Mouse (Mus musculus) mouse embryonic stem cell (cell line): ENCODE results near the gene Carmil1.

Experiments
- in situ Hi-C, 2 experiments: fragments of 300-500 bp; cut with MboI; formaldehyde crosslinking; loops; 1 replicate in 1 of 2; 3 replicates in 1 of 2; pipeline ENCODE4 v1.14.3; 2019 to 2020; ENCODE audit warnings: low sequenced_read_pairs in 2 of 2, low pct_unique_long_range_greater_than_20kb in 1 of 2, mixed read lengths in 1 of 2; ENCODE audit not compliant: unreplicated experiment in 1 of 2

Gene Carmil1

DNA sequence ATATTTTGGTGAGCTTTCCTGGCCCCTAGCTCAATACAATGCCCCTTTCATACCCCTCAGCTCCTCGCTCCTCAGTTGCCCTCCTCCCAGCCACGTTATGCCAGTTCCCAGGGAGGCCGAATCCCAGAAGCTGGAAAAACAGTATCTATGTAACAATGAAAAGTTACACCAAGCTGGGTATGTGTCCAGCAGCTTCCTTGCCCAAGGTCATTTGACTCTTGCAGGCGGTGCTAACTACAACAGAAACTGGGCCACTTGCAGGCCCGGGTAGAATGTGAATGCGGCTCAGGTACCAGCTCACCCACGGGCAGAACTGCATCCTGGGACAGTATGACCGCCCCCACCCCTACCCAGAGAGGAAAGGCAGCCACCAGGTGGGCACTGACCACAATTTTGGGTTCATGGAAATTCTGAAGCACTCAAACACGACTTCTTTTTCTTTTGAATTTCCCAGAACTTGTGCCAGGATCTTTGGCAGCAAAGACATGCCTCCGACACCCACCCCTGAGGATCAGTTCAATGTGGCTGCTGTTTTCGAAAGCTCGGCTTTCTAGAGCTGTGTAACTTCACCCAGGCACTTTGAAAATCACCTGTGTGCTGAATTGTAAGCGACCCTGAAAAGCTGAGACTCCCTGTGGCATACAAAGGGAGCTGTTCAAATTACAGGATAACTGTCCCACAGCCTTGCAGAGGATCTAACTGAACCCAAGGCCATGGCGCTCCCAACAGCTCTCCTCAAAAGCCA lies 12.1 kb downstream of the Carmil1 start:
- in situ Hi-C loops = no loop called here

DNA sequence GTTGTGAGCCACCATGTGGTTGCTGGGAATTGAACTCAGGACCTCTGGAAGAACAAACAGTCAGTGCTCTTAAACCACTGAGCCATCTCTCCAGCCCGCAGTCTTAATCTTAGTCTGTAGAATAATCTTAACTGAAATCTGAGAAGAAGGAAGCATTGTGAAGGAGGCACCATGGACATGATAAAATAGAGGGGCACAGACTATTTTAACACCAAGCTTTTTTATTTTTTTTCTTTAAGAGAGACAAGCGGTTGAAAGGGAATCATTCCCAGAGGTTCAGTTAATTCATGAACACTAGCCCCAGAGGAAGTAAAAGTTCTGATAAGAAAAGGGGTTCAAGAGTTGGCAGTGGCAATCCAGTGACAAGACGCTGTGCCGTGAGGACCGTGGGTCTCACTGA lies 15.8 kb downstream of the Carmil1 start:
- in situ Hi-C loops = no loop called here

DNA sequence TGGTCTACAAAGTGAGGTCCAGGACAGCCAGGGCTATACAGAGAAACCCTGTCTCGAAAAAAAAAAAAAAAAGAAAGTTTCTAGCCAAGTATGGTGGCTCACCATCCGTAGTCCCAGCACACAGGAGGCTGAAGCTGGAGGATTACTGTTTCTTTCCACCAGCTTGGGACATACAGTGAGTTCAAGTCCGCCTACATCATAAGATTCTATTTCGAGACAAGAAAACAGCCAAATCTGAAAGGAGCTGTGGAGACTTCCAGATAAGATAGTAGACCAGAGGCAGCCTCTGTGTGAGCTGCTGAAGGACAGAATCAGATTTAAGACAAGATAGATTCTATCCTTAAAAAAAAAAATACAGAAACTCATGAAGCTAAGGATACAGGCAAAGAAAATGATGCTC lies 17.0 kb downstream of the Carmil1 start:
- in situ Hi-C loops = no loop called here

GRCm38 (mm10) chr13:24260751-24261591 lies 19.6 kb downstream of the Carmil1 start:
- in situ Hi-C loops = no loop called here

GRCm38 (mm10) chr13:24257809-24258208 lies 22.8 kb downstream of the Carmil1 start:
- in situ Hi-C loops = no loop called here

- in situ Hi-C loops = no loop called here
These were observed 26.6 kb downstream of the Carmil1 start for GRCm38 (mm10) chr13:24253989-24254388.

DNA sequence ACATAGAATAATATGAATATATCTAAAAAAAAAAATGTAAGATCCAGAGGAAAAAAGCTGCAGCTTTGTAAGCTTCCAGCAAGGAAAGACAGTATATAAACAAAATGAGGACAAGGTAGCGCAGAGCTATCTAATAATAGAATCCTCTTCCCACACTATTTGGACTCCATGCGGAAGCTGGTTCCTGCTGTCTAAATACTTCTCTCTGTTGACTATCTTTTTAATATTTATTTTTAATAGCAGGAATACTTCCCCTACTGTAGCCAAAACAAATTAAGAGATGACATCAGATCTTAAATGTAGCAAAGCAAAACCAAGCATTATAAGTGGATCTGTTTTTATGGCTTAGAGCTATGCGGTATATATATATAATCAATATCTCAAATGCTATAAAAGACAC lies 27.0 kb downstream of the Carmil1 start:
- in situ Hi-C loops = no loop called here

GRCm38 (mm10) chr13:24251236-24251635 lies 29.4 kb downstream of the Carmil1 start:
- in situ Hi-C loops = no loop called here

DNA sequence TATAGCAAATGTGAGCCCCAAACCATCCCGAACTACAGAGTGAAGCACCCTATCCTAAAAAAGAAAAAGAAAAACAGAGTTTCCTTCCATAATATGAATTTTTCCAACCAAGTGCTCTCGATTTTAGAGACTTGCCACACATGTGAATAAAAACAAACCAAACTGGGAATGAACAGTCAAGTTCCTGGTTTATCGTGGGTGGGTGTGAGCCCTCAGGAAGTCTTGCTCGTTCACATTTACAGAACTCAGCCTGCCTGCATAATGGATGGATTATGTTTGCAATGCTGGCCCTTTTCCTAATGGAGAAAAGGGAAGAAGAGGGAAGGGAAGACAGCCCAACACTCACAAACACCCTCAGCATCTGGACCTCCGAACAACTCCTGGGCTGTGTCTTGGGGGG lies 32.7 kb downstream of the Carmil1 start:
- in situ Hi-C loops = no loop called here

DNA sequence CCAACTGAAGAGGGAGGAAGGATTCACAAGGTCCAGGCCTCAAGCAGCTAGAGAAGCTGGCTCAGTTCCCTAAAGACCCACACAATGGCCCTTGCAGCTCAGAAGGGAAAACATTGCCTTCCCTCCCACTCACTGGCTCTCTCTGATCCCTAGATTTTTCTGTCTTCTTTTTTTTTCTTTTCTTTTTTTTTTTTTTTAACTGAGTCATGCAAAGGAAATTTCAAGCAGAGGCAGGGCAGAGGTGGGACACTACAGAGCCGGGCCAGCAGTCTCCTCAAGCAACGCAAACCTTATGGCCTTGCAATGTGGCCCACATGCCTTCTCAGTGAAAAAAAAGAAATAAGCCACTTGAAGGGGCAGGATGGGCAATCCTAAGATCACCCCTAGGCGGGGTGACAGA lies 33.2 kb downstream of the Carmil1 start:
- in situ Hi-C loops = no loop called here

DNA sequence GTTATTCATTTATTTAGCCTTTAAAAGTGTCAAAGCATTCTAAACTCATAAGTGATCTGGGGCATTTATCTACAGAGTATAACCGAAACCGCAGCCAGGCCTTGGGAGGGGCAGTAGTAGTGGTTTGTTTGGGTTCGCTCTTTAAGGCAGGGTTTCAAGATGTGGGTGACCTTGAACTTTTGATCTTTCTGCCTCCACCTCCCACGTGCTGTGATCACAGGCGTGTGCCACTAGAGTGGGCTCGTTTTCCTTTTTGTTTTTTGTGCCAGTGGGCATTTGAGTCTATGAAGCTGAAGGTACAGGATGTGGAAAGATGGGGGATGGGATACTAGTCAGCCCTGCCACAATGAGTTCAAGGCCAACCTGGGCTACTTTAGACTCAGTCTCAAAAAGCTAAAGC lies 34.3 kb downstream of the Carmil1 start:
- in situ Hi-C loops = no loop called here

- in situ Hi-C loops = no loop called here
These were observed 36.0 kb downstream of the Carmil1 start for GRCm38 (mm10) chr13:24244613-24245012.

GRCm38 (mm10) chr13:24243964-24244363 lies 36.6 kb downstream of the Carmil1 start:
- in situ Hi-C loops = no loop called here

GRCm38 (mm10) chr13:24242429-24243106 lies 38.0 kb downstream of the Carmil1 start:
- in situ Hi-C loops = no loop called here

DNA sequence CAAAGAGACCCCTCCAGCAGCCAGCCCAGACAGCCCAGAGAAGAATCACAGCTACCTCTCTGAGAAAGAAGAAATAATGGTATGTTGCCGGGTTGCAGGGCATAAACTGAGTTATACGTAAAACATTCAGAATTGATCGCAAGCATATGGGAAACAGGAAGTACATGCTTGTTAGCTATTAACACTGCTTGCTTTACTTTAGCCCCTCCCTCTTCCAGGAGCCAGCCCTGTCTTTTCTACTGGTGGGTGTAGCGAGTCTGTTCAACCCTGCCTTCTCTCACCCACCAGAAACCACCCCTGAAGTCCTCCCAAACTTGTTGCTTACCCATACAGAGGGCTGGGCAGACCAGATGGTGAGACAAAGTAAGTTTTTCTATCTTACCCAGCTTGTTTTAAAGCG lies 39.4 kb downstream of the Carmil1 start:
- in situ Hi-C loops = no loop called here

GRCm38 (mm10) chr13:24240430-24240829 lies 40.2 kb downstream of the Carmil1 start:
- in situ Hi-C loops = no loop called here

- in situ Hi-C loops = no loop called here
These were observed 42.0 kb downstream of the Carmil1 start for GRCm38 (mm10) chr13:24238456-24239120.

- in situ Hi-C loops = no loop called here
These were observed 43.9 kb downstream of the Carmil1 start for GRCm38 (mm10) chr13:24236736-24237135.

GRCm38 (mm10) chr13:24232750-24233149 lies 47.8 kb downstream of the Carmil1 start:
- in situ Hi-C loops = no loop called here
